Mouse (Mus musculus): Measurements from ENCODE around the gene Gm10320. TPM values are rescaled to one million over a fixed set of nuclear protein-coding genes. Genes with fewer than 3 reads are reported as not detected.

The Gm10320 gene
- polyA plus RNA-seq, 1 experiment = 2.4 TPM

GRCm38 (mm10) chr13:98518341-98518740, 26.5 kb upstream of the Gm10320 start:
- Histone ChIP-seq H3K4me1 (replicated peaks; ENCODE audit: control insufficient read depth, insufficient read depth, low read length) (no peaks in the 10 kb centered on the region), H3K36me3 (ENCODE audit: control insufficient read depth, insufficient read depth, low read length) (no peaks in the 10 kb centered on the region), H3K27me3 (ENCODE audit: control insufficient read depth, insufficient read depth, low read length) (no peaks in the 10 kb centered on the region), H3K4me3 (ENCODE audit: control insufficient read depth, insufficient read depth, low read length) (no peak overlapping the region), H3K27ac (ENCODE audit: control insufficient read depth, insufficient read depth, low read length) (no peak overlapping the region)
- TF ChIP-seq POLR2A (IDR thresholded peaks at IDR 0.05; ENCODE audit: control insufficient read depth, extremely low read depth, insufficient read depth, low read length, poor library complexity) (no peak), CTCF (IDR thresholded peaks at IDR 0.05; ENCODE audit: borderline replicate concordance, control insufficient read depth, extremely low read depth, insufficient read depth, low read length, poor library complexity) (no peak)
- 12% methylated on average over 11 of the region's 11 CpGs for WGBS
- no peak for DNase-seq

GRCm38 (mm10) chr13:98517666-98518065, 25.9 kb upstream of the Gm10320 start:
- Histone ChIP-seq H3K27me3 (ENCODE audit: control insufficient read depth, insufficient read depth, low read length) (no peaks in the 10 kb centered on the region), H3K36me3 (ENCODE audit: control insufficient read depth, insufficient read depth, low read length) (no peaks in the 10 kb centered on the region), H3K4me1 (replicated peaks; ENCODE audit: control insufficient read depth, insufficient read depth, low read length) (no peaks in the 10 kb centered on the region), H3K4me3 (ENCODE audit: control insufficient read depth, insufficient read depth, low read length) (no peak overlapping the region), H3K27ac (ENCODE audit: control insufficient read depth, insufficient read depth, low read length) (no peak overlapping the region)
- TF ChIP-seq POLR2A (IDR thresholded peaks at IDR 0.05; ENCODE audit: control insufficient read depth, extremely low read depth, insufficient read depth, low read length, poor library complexity) = no peak
- no peak for TF ChIP-seq CTCF (IDR thresholded peaks at IDR 0.05; ENCODE audit: borderline replicate concordance, control insufficient read depth, extremely low read depth, insufficient read depth, low read length, poor library complexity)
- 87% methylated on average over 5 of the region's 5 CpGs for WGBS
- DNase-seq = no peak

GRCm38 (mm10) chr13:98516985-98517384, 25.2 kb upstream of the Gm10320 start:
- no peaks in the 10 kb centered on the region for H3K27me3 ChIP-seq (ENCODE audit: control insufficient read depth, insufficient read depth, low read length)
- WGBS = 91% methylated on average over 4 of the region's 4 CpGs
- no peaks in the 10 kb centered on the region for H3K36me3 ChIP-seq (ENCODE audit: control insufficient read depth, insufficient read depth, low read length)
- TF ChIP-seq POLR2A (IDR thresholded peaks at IDR 0.05; ENCODE audit: control insufficient read depth, extremely low read depth, insufficient read depth, low read length, poor library complexity) (no peak), CTCF (IDR thresholded peaks at IDR 0.05; ENCODE audit: borderline replicate concordance, control insufficient read depth, extremely low read depth, insufficient read depth, low read length, poor library complexity) (no peak)
- DNase-seq = no peak
- no peak overlapping the region for H3K4me3 ChIP-seq (ENCODE audit: control insufficient read depth, insufficient read depth, low read length)
- no peaks in the 10 kb centered on the region for H3K4me1 ChIP-seq (replicated peaks; ENCODE audit: control insufficient read depth, insufficient read depth, low read length)
- no peak overlapping the region for H3K27ac ChIP-seq (ENCODE audit: control insufficient read depth, insufficient read depth, low read length)

- H3K27me3 ChIP-seq (ENCODE audit: control insufficient read depth, insufficient read depth, low read length) = no peaks in the 10 kb centered on the region
- no peaks in the 10 kb centered on the region for H3K36me3 ChIP-seq (ENCODE audit: control insufficient read depth, insufficient read depth, low read length)
- no peak for DNase-seq
- TF ChIP-seq POLR2A (IDR thresholded peaks at IDR 0.05; ENCODE audit: control insufficient read depth, extremely low read depth, insufficient read depth, low read length, poor library complexity) = no peak
- TF ChIP-seq CTCF (IDR thresholded peaks at IDR 0.05; ENCODE audit: borderline replicate concordance, control insufficient read depth, extremely low read depth, insufficient read depth, low read length, poor library complexity) = no peak
- no peak overlapping the region for H3K4me3 ChIP-seq (ENCODE audit: control insufficient read depth, insufficient read depth, low read length)
- no peak overlapping the region for H3K27ac ChIP-seq (ENCODE audit: control insufficient read depth, insufficient read depth, low read length)
- no peaks in the 10 kb centered on the region for H3K4me1 ChIP-seq (replicated peaks; ENCODE audit: control insufficient read depth, insufficient read depth, low read length)
- WGBS = 80% methylated on average over 4 of the region's 4 CpGs
Measured at GRCm38 (mm10) chr13:98512066-98512465, 20.3 kb upstream of the Gm10320 start.

- no peaks in the 10 kb centered on the region for H3K4me1 ChIP-seq (replicated peaks; ENCODE audit: control insufficient read depth, insufficient read depth, low read length)
- H3K36me3 ChIP-seq (ENCODE audit: control insufficient read depth, insufficient read depth, low read length) = no peaks in the 10 kb centered on the region
- no peak for DNase-seq
- no peak for TF ChIP-seq POLR2A (IDR thresholded peaks at IDR 0.05; ENCODE audit: control insufficient read depth, extremely low read depth, insufficient read depth, low read length, poor library complexity)
- no peak for TF ChIP-seq CTCF (IDR thresholded peaks at IDR 0.05; ENCODE audit: borderline replicate concordance, control insufficient read depth, extremely low read depth, insufficient read depth, low read length, poor library complexity)
- H3K4me3 ChIP-seq (ENCODE audit: control insufficient read depth, insufficient read depth, low read length) = no peak overlapping the region
- no peak overlapping the region for H3K27ac ChIP-seq (ENCODE audit: control insufficient read depth, insufficient read depth, low read length)
- WGBS = 65% methylated on average over 2 of the region's 2 CpGs
- peaks cover 17% of the 10 kb centered on the region for H3K27me3 ChIP-seq (ENCODE audit: control insufficient read depth, insufficient read depth, low read length)
Measured at GRCm38 (mm10) chr13:98507656-98508055, 15.9 kb upstream of the Gm10320 start.

- 13% methylated on average over 4 of the region's 4 CpGs for WGBS
- peaks cover 19% of the 10 kb centered on the region for H3K27me3 ChIP-seq (ENCODE audit: control insufficient read depth, insufficient read depth, low read length)
- TF ChIP-seq CTCF (IDR thresholded peaks at IDR 0.05; ENCODE audit: borderline replicate concordance, control insufficient read depth, extremely low read depth, insufficient read depth, low read length, poor library complexity) = no peak
- TF ChIP-seq POLR2A (IDR thresholded peaks at IDR 0.05; ENCODE audit: control insufficient read depth, extremely low read depth, insufficient read depth, low read length, poor library complexity) = no peak
Measured at GRCm38 (mm10) chr13:98506496-98506895, 14.7 kb upstream of the Gm10320 start.

GRCm38 (mm10) chr13:98505989-98506388, 14.2 kb upstream of the Gm10320 start:
- 30% methylated on average over 6 of the region's 6 CpGs for WGBS
- no peak for DNase-seq
- H3K27ac ChIP-seq (ENCODE audit: control insufficient read depth, insufficient read depth, low read length) = no peak overlapping the region
- peaks cover 19% of the 10 kb centered on the region for H3K27me3 ChIP-seq (ENCODE audit: control insufficient read depth, insufficient read depth, low read length)
- H3K4me1 ChIP-seq (replicated peaks; ENCODE audit: control insufficient read depth, insufficient read depth, low read length) = no peaks in the 10 kb centered on the region
- H3K36me3 ChIP-seq (ENCODE audit: control insufficient read depth, insufficient read depth, low read length) = no peaks in the 10 kb centered on the region
- H3K4me3 ChIP-seq (ENCODE audit: control insufficient read depth, insufficient read depth, low read length) = no peak overlapping the region
- TF ChIP-seq POLR2A (IDR thresholded peaks at IDR 0.05; ENCODE audit: control insufficient read depth, extremely low read depth, insufficient read depth, low read length, poor library complexity) (no peak), CTCF (IDR thresholded peaks at IDR 0.05; ENCODE audit: borderline replicate concordance, control insufficient read depth, extremely low read depth, insufficient read depth, low read length, poor library complexity) (no peak)

More at GRCm38 (mm10) chr13:98506496-98506895, 14.7 kb upstream of the Gm10320 start:
- H3K36me3 ChIP-seq (ENCODE audit: control insufficient read depth, insufficient read depth, low read length) = no peaks in the 10 kb centered on the region
- no peak for DNase-seq
- no peak overlapping the region for H3K27ac ChIP-seq (ENCODE audit: control insufficient read depth, insufficient read depth, low read length)
- H3K4me1 ChIP-seq (replicated peaks; ENCODE audit: control insufficient read depth, insufficient read depth, low read length) = no peaks in the 10 kb centered on the region
- no peak overlapping the region for H3K4me3 ChIP-seq (ENCODE audit: control insufficient read depth, insufficient read depth, low read length)
